Mouse (Mus musculus) CD4-positive helper T cell, adult 2 months (primary cell): ENCODE data around the gene Mkrn1.
"Not testable (repeated sequence)": the region's sequence is repeated elsewhere in the genome, so short reads cannot be mapped to it uniquely, and the experiment has no call there.

Experiments used
- DNase-seq: peaks from one replicate; pipeline ENCODE4 v3.0.0-alpha.2; 2012; ENCODE audit warnings: low read depth, missing footprints, low spot score

Mkrn1 gene

DNA sequence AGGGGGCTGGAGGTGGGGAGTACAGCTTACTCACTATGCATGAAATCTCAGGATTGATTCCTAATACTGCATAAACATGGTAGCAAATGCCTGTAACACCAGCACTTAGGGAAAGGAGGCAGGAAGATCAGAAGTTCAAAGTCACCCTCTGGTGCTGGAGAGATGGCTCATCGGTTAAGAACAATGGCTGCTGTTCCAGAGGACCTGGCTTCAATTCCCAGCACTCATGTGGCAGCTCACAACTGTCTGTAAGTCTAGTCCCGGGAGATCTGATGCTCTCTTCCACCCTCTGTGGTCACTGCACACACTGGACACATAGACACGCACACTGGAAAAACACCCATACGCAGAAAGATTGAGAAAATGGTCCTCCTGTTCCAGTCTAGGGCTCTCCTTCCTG, 12.9 kb upstream of the Mkrn1 start:
- DNase-seq: no peak

GRCm38 (mm10) chr6:39430722-39431121, 10.5 kb upstream of the Mkrn1 start:
- DNase-seq: no peak

DNA sequence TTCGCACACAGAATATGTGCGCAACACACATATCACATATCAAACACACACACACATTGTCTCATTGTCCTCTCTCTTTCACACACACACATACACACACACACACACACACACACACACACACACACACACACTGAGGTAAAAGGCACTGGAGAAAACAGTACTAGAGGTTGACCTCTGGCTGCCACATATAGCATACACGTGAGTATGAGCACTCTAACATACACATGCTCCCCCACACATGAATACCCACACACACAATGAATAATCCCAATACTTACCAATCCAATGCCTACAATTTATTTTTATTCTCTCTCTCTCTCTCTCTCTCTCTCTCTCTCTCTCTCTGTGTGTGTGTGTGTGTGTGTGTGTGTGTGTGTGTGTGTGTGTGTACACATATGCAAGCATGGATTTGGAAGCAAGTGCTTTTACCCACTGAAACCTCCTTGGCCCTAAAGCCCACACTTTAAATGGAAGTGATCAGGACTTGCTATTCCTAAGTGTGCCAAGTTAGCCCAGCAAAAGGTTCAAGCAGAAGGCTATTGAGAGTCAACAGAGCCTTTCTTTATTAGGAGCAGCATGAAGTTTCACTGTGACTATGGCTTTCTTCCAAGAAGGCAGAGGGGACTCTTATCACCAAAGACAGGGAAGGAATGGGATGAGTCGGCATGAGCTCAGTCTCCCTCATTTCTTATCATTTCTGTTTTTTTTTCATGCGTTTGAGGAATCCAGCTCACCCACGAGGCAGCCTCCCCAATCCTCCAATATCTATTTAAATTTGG, 8.9 kb upstream of the Mkrn1 start:
- no peak for DNase-seq

DNA sequence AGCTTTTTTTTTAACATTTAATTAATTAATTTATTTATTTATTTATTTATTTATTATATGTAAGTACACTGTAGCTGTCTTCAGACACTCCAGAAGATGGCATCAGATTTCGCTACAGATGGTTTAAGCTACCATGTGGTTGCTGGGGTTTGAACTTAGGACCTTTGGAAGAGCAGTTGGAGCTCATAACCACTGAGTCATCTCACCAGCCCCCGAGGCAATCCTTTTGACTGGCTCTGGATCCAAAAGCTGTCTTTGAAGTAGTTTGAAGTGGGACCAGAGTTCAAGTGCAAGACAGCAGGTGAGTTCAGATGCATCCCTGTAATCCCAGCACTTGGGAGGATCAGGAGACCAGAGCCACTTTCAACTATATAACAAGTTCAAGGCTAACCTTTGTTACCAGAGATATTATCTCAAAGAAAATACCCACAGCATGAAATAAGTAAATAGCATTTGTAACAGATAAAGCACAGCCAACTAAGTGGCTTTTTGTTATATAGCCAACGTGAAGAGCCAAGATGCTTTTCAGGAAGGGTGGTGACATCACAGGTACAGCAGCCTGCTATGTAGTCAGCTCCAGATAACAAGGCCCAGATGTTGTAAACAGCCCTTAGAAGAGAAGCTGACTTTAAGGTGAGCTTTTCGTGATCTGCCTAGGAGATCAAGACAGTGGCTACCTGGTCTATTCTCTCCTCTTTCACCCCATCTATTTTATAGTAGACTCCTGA, 7.2 kb upstream of the Mkrn1 start:
- DNase-seq: no peak

GRCm38 (mm10) chr6:39426725-39427124, 6.5 kb upstream of the Mkrn1 start:
- DNase-seq: no peak

- no peak for DNase-seq
Observed at GRCm38 (mm10) chr6:39425181-39425580, 4.9 kb upstream of the Mkrn1 start.

GRCm38 (mm10) chr6:39423686-39424085, 3.4 kb upstream of the Mkrn1 start:
- DNase-seq: no peak

GRCm38 (mm10) chr6:39423130-39423551, 2.9 kb upstream of the Mkrn1 start:
- no peak for DNase-seq

GRCm38 (mm10) chr6:39420867-39421266, 605 bp upstream of the Mkrn1 start:
- no peak for DNase-seq

GRCm38 (mm10) chr6:39419386-39419850, 844 bp downstream of the Mkrn1 start:
- no peak for DNase-seq

DNA sequence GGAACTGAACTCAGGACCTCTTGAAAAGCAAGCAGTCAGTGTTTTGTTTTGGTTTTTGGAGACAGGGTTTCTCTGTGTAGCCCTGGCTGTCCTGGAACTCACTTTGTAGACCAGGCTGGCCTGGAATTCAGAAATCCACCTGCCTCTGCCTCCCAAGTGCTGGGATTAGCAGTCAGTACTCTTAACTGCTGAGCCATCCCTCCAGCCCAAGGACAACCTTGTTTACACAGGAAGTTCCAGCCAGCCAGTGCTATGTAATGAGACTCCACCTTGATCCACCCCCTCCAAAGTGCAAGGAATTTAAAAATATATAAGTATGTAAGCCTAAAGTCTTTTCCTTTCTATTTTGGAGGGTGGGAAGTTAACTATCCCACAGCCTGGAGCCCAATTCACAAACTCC, 3.6 kb downstream of the Mkrn1 start:
- not testable (repeated sequence) for DNase-seq

DNA sequence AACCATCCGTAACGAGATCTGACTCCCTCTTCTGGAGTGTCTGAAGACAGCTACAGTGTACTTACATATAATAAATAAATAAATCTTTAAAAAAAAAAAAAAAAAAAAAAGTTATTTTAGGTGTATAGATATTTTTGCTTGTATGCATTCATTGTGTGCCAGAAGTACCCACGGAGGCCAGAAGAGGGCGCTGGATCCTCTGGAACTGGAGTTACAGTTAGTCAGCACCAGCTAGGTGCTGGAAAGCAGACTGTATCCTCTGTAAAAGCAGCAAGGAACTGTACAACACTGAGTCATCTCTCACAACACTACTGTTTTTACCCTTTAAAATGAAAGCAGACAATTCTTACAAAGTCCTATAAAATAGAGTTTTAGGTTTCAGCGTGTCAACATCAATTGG, 4.5 kb downstream of the Mkrn1 start:
- peak; percentile 84 for DNase-seq

- no peak for DNase-seq
Observed at GRCm38 (mm10) chr6:39414106-39414505, 6.2 kb downstream of the Mkrn1 start.

GRCm38 (mm10) chr6:39406480-39406879, 13.8 kb downstream of the Mkrn1 start:
- no peak for DNase-seq

- no peak for DNase-seq
Observed at GRCm38 (mm10) chr6:39403136-39403535, 17.1 kb downstream of the Mkrn1 start.

DNA sequence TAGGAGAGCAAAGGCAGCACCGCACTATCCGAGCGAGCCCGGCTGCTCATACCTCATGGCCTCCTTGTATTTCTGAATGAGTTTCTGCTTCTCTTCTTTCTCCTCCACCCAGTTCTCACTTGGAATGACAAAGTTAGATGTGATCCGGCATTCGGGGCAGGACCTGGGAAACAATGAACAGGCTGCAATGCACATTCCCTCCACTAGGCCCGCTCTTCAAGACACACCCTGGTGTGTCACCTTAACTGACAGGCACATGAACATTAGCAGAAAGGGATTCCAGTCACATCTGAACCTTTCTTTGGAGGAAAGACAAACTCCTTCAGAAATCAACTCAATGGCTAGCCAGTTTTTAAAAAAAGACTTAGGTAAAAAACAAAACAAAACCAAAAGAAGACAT, 19.9 kb downstream of the Mkrn1 start:
- DNase-seq: no peak

- DNase-seq: no peak
Observed at GRCm38 (mm10) chr6:39398342-39398741, 21.9 kb downstream of the Mkrn1 start.

DNA sequence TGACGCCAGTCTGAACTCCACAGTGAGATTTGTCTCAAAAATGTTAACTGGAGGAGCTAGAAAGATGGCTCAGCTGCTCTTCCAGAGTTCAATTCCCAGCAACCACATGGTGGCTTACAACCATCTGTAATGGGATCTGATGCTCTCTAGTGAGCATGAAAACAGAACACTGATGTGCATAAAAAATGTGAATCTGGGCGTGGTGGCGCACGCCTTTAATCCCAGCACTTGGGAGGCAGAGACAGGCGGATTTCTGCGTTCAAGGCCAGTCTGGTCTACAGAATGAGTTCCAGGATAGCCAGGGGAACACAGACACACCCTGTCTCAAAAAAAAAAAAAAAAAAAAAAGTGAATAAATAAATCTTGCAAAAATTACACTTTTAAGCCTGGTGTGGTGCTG, 23.2 kb downstream of the Mkrn1 start:
- DNase-seq: no peak

DNA sequence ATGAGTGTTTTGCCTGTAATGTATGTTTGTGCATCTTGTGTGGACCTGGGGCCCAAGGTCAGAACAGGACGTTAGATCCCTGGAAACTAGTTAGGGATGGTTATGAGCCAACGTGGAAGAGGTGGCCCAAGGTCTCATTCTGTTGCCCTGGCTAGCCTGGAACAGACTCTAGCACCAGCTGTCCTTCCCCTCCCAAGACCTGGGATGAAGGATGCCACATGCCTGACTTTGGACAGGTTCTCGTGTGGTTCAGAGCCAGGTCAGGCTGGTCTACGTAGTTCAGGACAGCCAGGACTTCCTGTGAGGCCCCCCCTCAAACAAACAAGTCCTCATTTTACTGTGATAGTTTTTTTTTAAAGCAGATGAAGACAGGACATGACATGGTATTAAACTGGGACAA, 24.3 kb downstream of the Mkrn1 start:
- no peak for DNase-seq

GRCm38 (mm10) chr6:39395471-39395870, 24.8 kb downstream of the Mkrn1 start:
- DNase-seq: no peak

GRCm38 (mm10) chr6:39389988-39390387, 30.3 kb downstream of the Mkrn1 start:
- no peak for DNase-seq

GRCm38 (mm10) chr6:39381125-39381880, 39.0 kb downstream of the Mkrn1 start, which contains the start of gene Rab19:
Rab19 (plus strand) TSS chr6:39381175.
- peak; percentile 69 for DNase-seq
